Mouse (Mus musculus): ENCODE results near the gene Olfml2b. TPM values are rescaled to one million over a fixed set of nuclear protein-coding genes. Genes with fewer than 3 reads are reported as not detected.

Gene Olfml2b
- polyA plus RNA-seq (2017; shearing (Covaris generic)), result not detected

GRCm38 (mm10) chr1:170644255-170645205, at the start of gene Olfml2b:
Olfml2b (plus strand) TSS chr1:170644532.

Other genes with a start within 250 kb of the Olfml2b start
- gene Nos1ap, start 54.7 kb upstream of the Olfml2b start, polyA plus RNA-seq (2017; shearing (Covaris generic)), result 0.14 TPM
- 1.8 TPM for gene Atf6, start 223.2 kb downstream of the Olfml2b start, polyA plus RNA-seq (2017; shearing (Covaris generic))
- gene Gm26620, start 240.5 kb downstream of the Olfml2b start, polyA plus RNA-seq (2017; shearing (Covaris generic)), result 0.49 TPM
- gene Dusp12, start 241.0 kb downstream of the Olfml2b start, polyA plus RNA-seq (2017; shearing (Covaris generic)), result 38.2 TPM